Mouse (Mus musculus): ENCODE measurements at regions not wholly inside any gene's neighbourhood (a gene's known extent, or its start where the extent isn't known, plus 50 kb on each side); places are given as distances from the start of the nearest gene placed in this dataset.

DNA sequence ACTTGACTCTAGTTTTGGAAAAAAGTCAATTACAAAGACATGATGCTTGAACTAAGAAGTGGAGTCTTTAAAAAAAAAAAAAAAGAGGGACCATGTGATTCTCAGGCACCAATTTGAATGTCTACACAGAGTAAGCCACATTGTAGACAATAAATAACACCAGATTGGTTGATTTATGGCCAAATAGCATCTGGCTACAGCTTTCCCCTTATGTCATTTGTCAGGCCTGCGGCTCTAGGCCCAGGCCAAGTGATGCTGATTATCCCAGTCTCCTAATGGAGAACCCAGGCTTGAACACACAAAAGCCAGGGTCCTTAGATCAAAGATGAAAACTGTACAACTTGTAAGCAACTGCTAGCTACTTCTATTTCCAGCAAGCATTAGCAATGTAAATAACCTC lies 96.1 kb downstream of the Id4 start:
- no peak for TF ChIP-seq CTCF (IDR thresholded peaks at IDR 0.05; ENCODE audit: low read depth, low read length)
- no peak for TF ChIP-seq POLR2A (IDR thresholded peaks at IDR 0.05; ENCODE audit: insufficient read depth, low read length)
- no peak for TF ChIP-seq EP300 (IDR thresholded peaks at IDR 0.05; ENCODE audit: insufficient read depth, low read depth, low read length)
